Mouse (Mus musculus) lung, postnatal 0 days (tissue): Measurements from ENCODE around the gene Itpripl1.

Experiments
- CTCF ChIP-seq: IDR thresholded peaks from 2 replicates; pipeline ENCODE4 v1.5.1; 2016; ENCODE audit warnings: antibody characterized with exemption, mild to moderate bottlenecking
- EP300 ChIP-seq: IDR thresholded peaks from 2 replicates; pipeline ENCODE4 v1.6.1; 2016; ENCODE audit warnings: antibody characterized with exemption, mild to moderate bottlenecking, control low read depth

DNA sequence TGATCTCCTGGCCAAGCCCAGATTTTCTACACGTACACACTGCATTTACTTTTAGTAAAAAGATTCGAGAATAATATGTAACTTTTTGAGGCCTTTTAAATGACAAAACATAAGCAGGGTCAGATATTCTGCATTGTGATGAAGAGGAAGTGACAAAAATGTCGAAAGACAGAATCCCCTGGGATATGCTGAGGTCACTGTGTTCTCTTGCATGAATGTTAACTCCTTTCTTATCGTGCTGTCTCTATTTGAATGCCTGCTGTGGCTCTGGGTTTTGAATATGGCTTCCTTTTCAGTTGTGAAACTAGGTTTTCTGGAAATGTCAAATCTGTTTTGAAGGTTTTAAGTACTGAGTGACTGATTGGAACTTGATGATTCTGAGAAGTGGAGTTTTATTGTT lies 22.4 kb upstream of the Itpripl1 start:
- no peak for TF ChIP-seq CTCF
- TF ChIP-seq EP300, result no peak
